Mouse (Mus musculus) heart, embryonic 14.5 days (tissue): ENCODE measurements at regions not wholly inside any gene's neighbourhood (a gene's known extent, or its start where the extent isn't known, plus 50 kb on each side); places are given as distances from the start of the nearest gene placed in this dataset.
A peak's percentile ranks its signal among the peaks of the same experiment; 100 is the strongest.

Experiments used
- ATAC-seq: fragments of 200-750 bp; cut with Nextera tagmentation; 2 replicates; pipeline ENCODE4 v1.8.0; 2017; ENCODE audit warnings: low read depth, moderate TSS enrichment; ENCODE audit not compliant: insufficient number of reproducible peaks, insufficient read depth, low FRiP score
- H3K27ac ChIP-seq, 2 experiments: fragments of 200-500 bp in 1 of 2; fragments of 300-500 bp in 1 of 2; sonication (generic) in 1 of 2; replicated peaks in 1 of 2; 2 replicates each; pipeline ENCODE4 v1.5.1; 2012 to 2014; ENCODE audit warnings: low read depth in 2 of 2, low read length in 2 of 2, control low read depth in 1 of 2, mild to moderate bottlenecking in 1 of 2, mixed read lengths in 1 of 2; ENCODE audit not compliant: control insufficient read depth in 1 of 2, insufficient read depth in 1 of 2
- H3K27me3 ChIP-seq: fragments of 300-500 bp; sonication (generic); 2 replicates; pipeline ENCODE4 v1.6.1; 2014; ENCODE audit warnings: mild to moderate bottlenecking, low read length, control low read depth; ENCODE audit not compliant: control insufficient read depth, insufficient read depth
- H3K36me3 ChIP-seq: fragments of 300-500 bp; sonication (generic); 2 replicates; pipeline ENCODE4 v1.6.1; 2014; ENCODE audit warnings: mild to moderate bottlenecking, control low read depth, low read length, mixed read lengths; ENCODE audit not compliant: control insufficient read depth, insufficient read depth
- H3K4me1 ChIP-seq, 2 experiments: fragments of 200-500 bp in 1 of 2; fragments of 300-500 bp in 1 of 2; sonication (generic) in 1 of 2; 2 replicates each; pipeline ENCODE4 v1.6.1; 2012 to 2014; ENCODE audit warnings: low read length in 2 of 2, control low read depth in 1 of 2, mixed read lengths in 1 of 2; ENCODE audit not compliant: control insufficient read depth in 2 of 2, insufficient read depth in 2 of 2
- H3K4me2 ChIP-seq: fragments of 300-500 bp; sonication (generic); 2 replicates; pipeline ENCODE4 v1.6.1; 2014; ENCODE audit warnings: mild to moderate bottlenecking, low read length
- H3K4me3 ChIP-seq, 2 experiments: fragments of 200-500 bp in 1 of 2; fragments of 300-500 bp in 1 of 2; sonication (generic) in 1 of 2; 2 replicates each; pipeline ENCODE4 v1.5.1; 2012 to 2014; ENCODE audit warnings: low read length in 2 of 2, mild to moderate bottlenecking in 2 of 2, control low read depth in 1 of 2, low read depth in 1 of 2, moderate library complexity in 1 of 2; ENCODE audit not compliant: control insufficient read depth in 1 of 2, insufficient read depth in 1 of 2
- H3K9ac ChIP-seq: fragments of 300-500 bp; sonication (generic); 2 replicates; pipeline ENCODE4 v1.6.1; 2014; ENCODE audit warnings: mild to moderate bottlenecking, low read length
- H3K9me3 ChIP-seq: fragments of 300-500 bp; sonication (generic); 2 replicates; pipeline ENCODE4 v1.6.1; 2016; ENCODE audit warnings: low read length, control low read depth; ENCODE audit not compliant: control insufficient read depth
- WGBS: fragments of 180-500 bp; shearing (Covaris S2); extraction: QIAGEN DNeasy Blood & Tissue Kit; methylation state at CpG from one replicate; pipeline ENCODE4 v1.1.7; 2014; 5-methylcytosine and 5-hydroxymethylcytosine counted together

GRCm38 (mm10) chr3:35027898-35028297, 377.7 kb downstream of the Sox2 start:
- Histone ChIP-seq H3K9ac (no peak overlapping the region), H3K27me3 (no peaks in the 10 kb centered on the region), H3K9me3 (no peaks in the 10 kb centered on the region), H3K4me1 (peaks cover 0 to 4% of the 10 kb centered on the region in 2 experiments; a peak in 1 of 4 replicates), H3K27ac (no peak overlapping the region), H3K4me2 (peak overlapping the region; percentile 27; the same call in 1 of the 2 replicates), H3K36me3 (no peaks in the 10 kb centered on the region), H3K4me3 (no peak overlapping the region)
- ATAC-seq = no peak
- WGBS = 16% methylated on average over 5 of the region's 5 CpGs

- Histone ChIP-seq H3K27ac (no peak overlapping the region), H3K9me3 (no peaks in the 10 kb centered on the region), H3K27me3 (no peaks in the 10 kb centered on the region), H3K9ac (no peak overlapping the region), H3K4me1 (peaks cover 0 to 4% of the 10 kb centered on the region in 2 experiments; a peak in 1 of 4 replicates), H3K4me3 (no peak overlapping the region), H3K36me3 (no peaks in the 10 kb centered on the region), H3K4me2 (no peak overlapping the region)
- ATAC-seq = no peak
- WGBS = 82% methylated on average over 8 of the region's 8 CpGs
These were observed 379.7 kb downstream of the Sox2 start for GRCm38 (mm10) chr3:35029924-35030323.

- WGBS = 84% methylated on average over 8 of the region's 8 CpGs
- H3K4me2 ChIP-seq = no peak overlapping the region
These were observed 383.4 kb downstream of the Sox2 start for GRCm38 (mm10) chr3:35033587-35033986.

GRCm38 (mm10) chr3:35035234-35035633, 385.0 kb downstream of the Sox2 start:
- no peak for ATAC-seq
- Histone ChIP-seq H3K9me3 (no peaks in the 10 kb centered on the region), H3K4me3 (no peak overlapping the region), H3K4me1 (no peaks in the 10 kb centered on the region), H3K27me3 (no peaks in the 10 kb centered on the region), H3K4me2 (no peak overlapping the region), H3K9ac (no peak overlapping the region), H3K27ac (no peak overlapping the region), H3K36me3 (no peaks in the 10 kb centered on the region)
- 91% methylated on average over 7 of the region's 7 CpGs for WGBS

More at GRCm38 (mm10) chr3:35033587-35033986, 383.4 kb downstream of the Sox2 start:
- no peak for ATAC-seq
- no peak overlapping the region for H3K9ac ChIP-seq
- no peak overlapping the region for H3K4me3 ChIP-seq
- H3K4me1 ChIP-seq = no peaks in the 10 kb centered on the region
- H3K36me3 ChIP-seq = no peaks in the 10 kb centered on the region
- H3K27me3 ChIP-seq = no peaks in the 10 kb centered on the region
- H3K9me3 ChIP-seq = no peaks in the 10 kb centered on the region
- no peak overlapping the region for H3K27ac ChIP-seq

GRCm38 (mm10) chr3:35043705-35044104, 393.5 kb downstream of the Sox2 start:
- no peak for ATAC-seq
- Histone ChIP-seq H3K4me2 (no peak overlapping the region), H3K27ac (no peak overlapping the region), H3K4me3 (no peak overlapping the region), H3K27me3 (no peaks in the 10 kb centered on the region), H3K9me3 (no peaks in the 10 kb centered on the region), H3K4me1 (no peaks in the 10 kb centered on the region), H3K9ac (no peak overlapping the region), H3K36me3 (no peaks in the 10 kb centered on the region)
- 69% methylated on average over 2 of the region's 2 CpGs for WGBS

GRCm38 (mm10) chr3:35059438-35059837, 409.2 kb downstream of the Sox2 start:
- ATAC-seq = no peak
- H3K36me3 ChIP-seq = no peaks in the 10 kb centered on the region
- H3K27me3 ChIP-seq = no peaks in the 10 kb centered on the region
- H3K4me1 ChIP-seq = peaks cover 7 to 11% of the 10 kb centered on the region in 2 experiments
- no peak overlapping the region for H3K4me2 ChIP-seq
- WGBS = 60% methylated on average over 4 of the region's 4 CpGs
- no peak overlapping the region for H3K9ac ChIP-seq
- no peak overlapping the region for H3K27ac ChIP-seq
- no peaks in the 10 kb centered on the region for H3K9me3 ChIP-seq
- no peak overlapping the region for H3K4me3 ChIP-seq

GRCm38 (mm10) chr3:35060042-35060441, 409.8 kb downstream of the Sox2 start:
- Histone ChIP-seq H3K27ac (no peak overlapping the region), H3K9ac (peak overlapping the region; percentile 17; the same call in 1 of the 2 replicates), H3K9me3 (no peaks in the 10 kb centered on the region), H3K36me3 (no peaks in the 10 kb centered on the region), H3K27me3 (no peaks in the 10 kb centered on the region), H3K4me2 (peak overlapping the region; percentile 52), H3K4me1 (peaks cover 7 to 11% of the 10 kb centered on the region in 2 experiments), H3K4me3 (no peak overlapping the region)
- 19% methylated on average over 10 of the region's 10 CpGs for WGBS
- ATAC-seq = no peak

GRCm38 (mm10) chr3:35066824-35067223, 416.6 kb downstream of the Sox2 start:
- Histone ChIP-seq H3K4me1 (no peaks in the 10 kb centered on the region), H3K9ac (no peak overlapping the region), H3K4me2 (no peak overlapping the region), H3K36me3 (no peaks in the 10 kb centered on the region), H3K4me3 (no peak overlapping the region), H3K27me3 (no peaks in the 10 kb centered on the region), H3K9me3 (no peaks in the 10 kb centered on the region), H3K27ac (no peak overlapping the region)
- 70% methylated on average over 9 of the region's 9 CpGs for WGBS
- ATAC-seq = no peak
